Mouse (Mus musculus): ENCODE results near the gene Cdcp1. TPM values are rescaled to one million over a fixed set of nuclear protein-coding genes. Genes with fewer than 3 reads are reported as not detected.

Cdcp1 gene
- polyA plus RNA-seq, 1 experiment from 2014 or later = 0.14 TPM

- WGBS = 69% methylated on average over 4 of the region's 4 CpGs
- Histone ChIP-seq H3K36me3 (ENCODE audit: control insufficient read depth, insufficient read depth, low read length) (no peaks in the 10 kb centered on the region), H3K4me3 (ENCODE audit: control insufficient read depth in 1 of 2, insufficient read depth in 1 of 2, low read depth in 1 of 2, low read length in 2 of 2) (no peak overlapping the region), H3K9ac (ENCODE audit: low read length) (no peak overlapping the region), H3K4me1 (ENCODE audit: control insufficient read depth in 2 of 2, insufficient read depth in 2 of 2, low read length in 2 of 2) (no peaks in the 10 kb centered on the region), H3K9me3 (ENCODE audit: control insufficient read depth, low read length) (no peaks in the 10 kb centered on the region), H3K4me2 (ENCODE audit: low read length) (no peak overlapping the region), H3K27ac (replicated peaks in 1 of 2; ENCODE audit: control insufficient read depth in 1 of 2, insufficient read depth in 1 of 2, low read depth in 2 of 2, low read length in 2 of 2) (no peak overlapping the region), H3K27me3 (ENCODE audit: control insufficient read depth, insufficient read depth, low read length) (no peaks in the 10 kb centered on the region)
- ATAC-seq (ENCODE audit: insufficient number of reproducible peaks, insufficient read depth, low FRiP score, low read depth) = peak; percentile 60
These were observed 52.7 kb downstream of the Cdcp1 start for GRCm38 (mm10) chr9:123162985-123163694.

- H3K4me3 ChIP-seq (ENCODE audit: control insufficient read depth in 1 of 2, insufficient read depth in 1 of 2, low read depth in 1 of 2, low read length in 2 of 2) = no peak overlapping the region
- peaks cover 2 to 3% of the 10 kb centered on the region in 2 experiments; a peak in 1 of 4 replicates for H3K4me1 ChIP-seq (ENCODE audit: control insufficient read depth in 2 of 2, insufficient read depth in 2 of 2, low read length in 2 of 2)
- H3K36me3 ChIP-seq (ENCODE audit: control insufficient read depth, insufficient read depth, low read length) = no peaks in the 10 kb centered on the region
- H3K27me3 ChIP-seq (ENCODE audit: control insufficient read depth, insufficient read depth, low read length) = no peaks in the 10 kb centered on the region
- no peak overlapping the region for H3K27ac ChIP-seq (replicated peaks in 1 of 2; ENCODE audit: control insufficient read depth in 1 of 2, insufficient read depth in 1 of 2, low read depth in 2 of 2, low read length in 2 of 2)
- H3K9ac ChIP-seq (ENCODE audit: low read length) = no peak overlapping the region
- no peaks in the 10 kb centered on the region for H3K9me3 ChIP-seq (ENCODE audit: control insufficient read depth, low read length)
- ATAC-seq (ENCODE audit: insufficient number of reproducible peaks, insufficient read depth, low FRiP score, low read depth) = no peak
- WGBS = 49% methylated on average over 2 of the region's 2 CpGs
- H3K4me2 ChIP-seq (ENCODE audit: low read length) = no peak overlapping the region
These were observed 54.0 kb downstream of the Cdcp1 start for GRCm38 (mm10) chr9:123161792-123162191.

- H3K9ac ChIP-seq (ENCODE audit: low read length) = no peak overlapping the region
- H3K4me2 ChIP-seq (ENCODE audit: low read length) = no peak overlapping the region
- WGBS = 50% methylated on average over 7 of the region's 7 CpGs
- H3K4me3 ChIP-seq (ENCODE audit: control insufficient read depth in 1 of 2, insufficient read depth in 1 of 2, low read depth in 1 of 2, low read length in 2 of 2) = no peak overlapping the region
- no peak for ATAC-seq (ENCODE audit: insufficient number of reproducible peaks, insufficient read depth, low FRiP score, low read depth)
- H3K4me1 ChIP-seq (ENCODE audit: control insufficient read depth in 2 of 2, insufficient read depth in 2 of 2, low read length in 2 of 2) = peaks cover 3 to 5% of the 10 kb centered on the region in 2 experiments; a peak in 1 of 4 replicates
- H3K27ac ChIP-seq (replicated peaks in 1 of 2; ENCODE audit: control insufficient read depth in 1 of 2, insufficient read depth in 1 of 2, low read depth in 2 of 2, low read length in 2 of 2) = no peak overlapping the region
- no peaks in the 10 kb centered on the region for H3K9me3 ChIP-seq (ENCODE audit: control insufficient read depth, low read length)
- H3K36me3 ChIP-seq (ENCODE audit: control insufficient read depth, insufficient read depth, low read length) = no peaks in the 10 kb centered on the region
- H3K27me3 ChIP-seq (ENCODE audit: control insufficient read depth, insufficient read depth, low read length) = no peaks in the 10 kb centered on the region
These were observed 56.5 kb downstream of the Cdcp1 start for GRCm38 (mm10) chr9:123159330-123159729.

GRCm38 (mm10) chr9:123158125-123158836, 57.6 kb downstream of the Cdcp1 start:
- no peak overlapping the region for H3K27ac ChIP-seq (replicated peaks in 1 of 2; ENCODE audit: control insufficient read depth in 1 of 2, insufficient read depth in 1 of 2, low read depth in 2 of 2, low read length in 2 of 2)
- 59% methylated on average over 8 of the region's 8 CpGs for WGBS
- ATAC-seq (ENCODE audit: insufficient number of reproducible peaks, insufficient read depth, low FRiP score, low read depth) = no peak

GRCm38 (mm10) chr9:123157699-123158098, 58.1 kb downstream of the Cdcp1 start:
- no peak overlapping the region for H3K27ac ChIP-seq (replicated peaks in 1 of 2; ENCODE audit: control insufficient read depth in 1 of 2, insufficient read depth in 1 of 2, low read depth in 2 of 2, low read length in 2 of 2)
- no peak overlapping the region for H3K9ac ChIP-seq (ENCODE audit: low read length)
- no peak overlapping the region for H3K4me2 ChIP-seq (ENCODE audit: low read length)
- ATAC-seq (ENCODE audit: insufficient number of reproducible peaks, insufficient read depth, low FRiP score, low read depth) = no peak
- H3K4me3 ChIP-seq (ENCODE audit: control insufficient read depth in 1 of 2, insufficient read depth in 1 of 2, low read depth in 1 of 2, low read length in 2 of 2) = no peak overlapping the region
- no peaks in the 10 kb centered on the region for H3K9me3 ChIP-seq (ENCODE audit: control insufficient read depth, low read length)
- H3K4me1 ChIP-seq (ENCODE audit: control insufficient read depth in 2 of 2, insufficient read depth in 2 of 2, low read length in 2 of 2) = peaks cover 3 to 5% of the 10 kb centered on the region in 2 experiments; a peak in 1 of 4 replicates
- H3K27me3 ChIP-seq (ENCODE audit: control insufficient read depth, insufficient read depth, low read length) = no peaks in the 10 kb centered on the region
- no peaks in the 10 kb centered on the region for H3K36me3 ChIP-seq (ENCODE audit: control insufficient read depth, insufficient read depth, low read length)

More at GRCm38 (mm10) chr9:123158125-123158836, 57.6 kb downstream of the Cdcp1 start:
- H3K4me1 ChIP-seq (ENCODE audit: control insufficient read depth in 2 of 2, insufficient read depth in 2 of 2, low read length in 2 of 2) = peaks cover 3 to 5% of the 10 kb centered on the region in 2 experiments; a peak in 1 of 4 replicates
- no peaks in the 10 kb centered on the region for H3K27me3 ChIP-seq (ENCODE audit: control insufficient read depth, insufficient read depth, low read length)
- no peaks in the 10 kb centered on the region for H3K36me3 ChIP-seq (ENCODE audit: control insufficient read depth, insufficient read depth, low read length)
- no peak overlapping the region for H3K4me2 ChIP-seq (ENCODE audit: low read length)
- no peak overlapping the region for H3K9ac ChIP-seq (ENCODE audit: low read length)
- no peaks in the 10 kb centered on the region for H3K9me3 ChIP-seq (ENCODE audit: control insufficient read depth, low read length)
- H3K4me3 ChIP-seq (ENCODE audit: control insufficient read depth in 1 of 2, insufficient read depth in 1 of 2, low read depth in 1 of 2, low read length in 2 of 2) = no peak overlapping the region

- 23% methylated on average over 30 of the region's 30 CpGs for WGBS
- Histone ChIP-seq H3K36me3 (ENCODE audit: control insufficient read depth, insufficient read depth, low read length) (no peaks in the 10 kb centered on the region), H3K27me3 (ENCODE audit: control insufficient read depth, insufficient read depth, low read length) (no peaks in the 10 kb centered on the region), H3K4me1 (ENCODE audit: control insufficient read depth in 2 of 2, insufficient read depth in 2 of 2, low read length in 2 of 2) (peaks cover 3 to 5% of the 10 kb centered on the region in 2 experiments; a peak in 1 of 4 replicates), H3K4me3 (ENCODE audit: control insufficient read depth in 1 of 2, insufficient read depth in 1 of 2, low read depth in 1 of 2, low read length in 2 of 2) (peak overlapping the region; percentile 24 to 35; a peak in 3 of 4 replicates), H3K9ac (ENCODE audit: low read length) (peak overlapping the region; percentile 38; the same call in 1 of the 2 replicates), H3K9me3 (ENCODE audit: control insufficient read depth, low read length) (no peaks in the 10 kb centered on the region), H3K4me2 (ENCODE audit: low read length) (peak overlapping the region; percentile 60), H3K27ac (replicated peaks in 1 of 2; ENCODE audit: control insufficient read depth in 1 of 2, insufficient read depth in 1 of 2, low read depth in 2 of 2, low read length in 2 of 2) (no peak overlapping the region)
- ATAC-seq (ENCODE audit: insufficient number of reproducible peaks, insufficient read depth, low FRiP score, low read depth) = no peak
These were observed 58.9 kb downstream of the Cdcp1 start for GRCm38 (mm10) chr9:123156910-123157361.

GRCm38 (mm10) chr9:123153121-123153520, 62.7 kb downstream of the Cdcp1 start:
- no peak overlapping the region for H3K4me3 ChIP-seq (ENCODE audit: control insufficient read depth in 1 of 2, insufficient read depth in 1 of 2, low read depth in 1 of 2, low read length in 2 of 2)
- peaks cover 3 to 5% of the 10 kb centered on the region in 2 experiments; a peak in 1 of 4 replicates for H3K4me1 ChIP-seq (ENCODE audit: control insufficient read depth in 2 of 2, insufficient read depth in 2 of 2, low read length in 2 of 2)
- no peak for ATAC-seq (ENCODE audit: insufficient number of reproducible peaks, insufficient read depth, low FRiP score, low read depth)
- H3K27me3 ChIP-seq (ENCODE audit: control insufficient read depth, insufficient read depth, low read length) = no peaks in the 10 kb centered on the region
- H3K9ac ChIP-seq (ENCODE audit: low read length) = no peak overlapping the region
- H3K4me2 ChIP-seq (ENCODE audit: low read length) = no peak overlapping the region
- no peak overlapping the region for H3K27ac ChIP-seq (replicated peaks in 1 of 2; ENCODE audit: control insufficient read depth in 1 of 2, insufficient read depth in 1 of 2, low read depth in 2 of 2, low read length in 2 of 2)
- H3K9me3 ChIP-seq (ENCODE audit: control insufficient read depth, low read length) = no peaks in the 10 kb centered on the region
- WGBS = 88% methylated on average over 2 of the region's 2 CpGs
- H3K36me3 ChIP-seq (ENCODE audit: control insufficient read depth, insufficient read depth, low read length) = no peaks in the 10 kb centered on the region
